Mouse (Mus musculus): ENCODE measurements around the gene Corin. TPM values are rescaled to one million over a fixed set of nuclear protein-coding genes. Genes with fewer than 3 reads are reported as not detected.

Gene Corin
- total RNA-seq, 2 experiments from 2014 or later = 0.17 TPM; not detected in 1

DNA sequence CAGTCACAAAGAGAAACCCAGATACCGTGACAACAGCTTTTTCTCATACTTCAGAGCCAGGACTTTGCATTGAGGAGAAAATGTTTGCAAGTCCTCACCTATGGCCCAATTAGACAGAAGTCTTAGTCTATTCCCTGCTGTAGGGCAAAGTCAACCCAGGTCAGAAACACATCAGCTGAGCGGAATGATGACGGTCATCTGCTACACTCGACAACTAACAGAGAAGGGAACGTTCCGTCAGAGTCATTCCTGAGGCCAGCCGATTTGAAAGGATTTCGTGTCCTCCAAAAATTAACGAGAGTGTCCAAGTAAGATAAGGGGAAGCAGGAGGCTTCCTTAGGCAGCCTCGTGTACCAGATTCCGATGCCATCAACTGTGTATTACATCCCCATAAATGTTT is 58.2 kb downstream of the Corin start:
- intact Hi-C loops (cut with DNase I) = no loop called here
- DNase-seq = no peak

DNA sequence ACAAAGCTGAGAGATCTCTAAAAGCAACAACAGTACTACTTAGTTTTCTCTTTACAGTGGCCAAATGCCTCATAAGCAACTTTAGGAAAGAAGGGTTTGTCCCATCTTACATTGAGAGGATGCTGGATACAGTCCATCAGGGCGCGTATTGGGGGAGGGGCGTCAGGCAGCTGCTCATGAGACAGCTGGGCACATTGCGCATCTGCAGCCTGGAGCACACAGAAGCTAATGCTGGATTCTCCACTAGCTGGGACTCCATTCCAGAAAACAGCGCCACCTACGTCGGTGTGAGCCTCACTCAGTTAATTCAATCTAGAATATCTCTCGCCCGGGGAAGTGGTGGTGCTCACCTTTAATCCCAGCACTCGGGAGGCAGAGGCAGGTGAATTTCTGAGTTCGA is 60.3 kb downstream of the Corin start:
- DNase-seq = no peak
- intact Hi-C loops (cut with DNase I) = no loop called here

DNA sequence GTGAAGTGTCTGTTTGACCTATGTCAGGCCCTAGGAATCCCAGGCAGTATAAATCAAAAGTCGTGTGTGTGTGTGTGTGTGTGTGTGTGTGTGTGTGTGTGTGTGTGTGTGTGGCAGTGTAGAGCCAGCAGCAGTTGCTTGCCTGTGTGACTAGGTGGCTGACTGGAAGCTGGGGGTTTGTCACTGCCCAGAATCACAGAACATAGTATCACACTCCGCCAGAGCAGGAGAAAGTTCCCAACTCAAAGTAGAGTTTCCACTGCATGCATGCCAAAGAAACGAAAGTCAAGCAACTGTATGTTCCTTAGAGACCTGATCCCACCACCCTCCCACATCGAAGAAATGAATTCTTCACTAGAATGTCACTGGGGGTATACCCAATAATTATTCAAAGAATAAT is 61.3 kb downstream of the Corin start:
- DNase-seq = no peak
- intact Hi-C loops (cut with DNase I) = no loop called here

DNA sequence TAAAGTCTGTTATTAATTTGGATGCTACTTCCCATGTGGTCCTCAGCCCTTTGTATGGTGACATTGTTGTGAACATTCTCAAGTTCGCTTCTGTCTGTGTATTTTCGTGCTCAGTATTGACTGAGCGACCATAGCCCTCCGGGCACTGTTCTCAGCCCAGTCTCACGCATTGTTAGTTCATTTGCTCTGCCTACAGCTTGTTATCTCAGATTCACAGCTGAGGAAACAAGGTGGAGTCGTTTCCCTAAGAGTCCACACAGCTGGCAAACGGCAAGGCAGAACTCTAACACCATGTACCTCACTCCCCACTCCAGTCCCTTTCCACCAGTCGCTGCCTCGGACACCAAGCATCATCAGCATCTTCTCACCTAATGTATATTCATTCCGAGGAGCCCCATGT is 63.1 kb downstream of the Corin start:
- DNase-seq = no peak
- intact Hi-C loops (cut with DNase I) = no loop called here

DNA sequence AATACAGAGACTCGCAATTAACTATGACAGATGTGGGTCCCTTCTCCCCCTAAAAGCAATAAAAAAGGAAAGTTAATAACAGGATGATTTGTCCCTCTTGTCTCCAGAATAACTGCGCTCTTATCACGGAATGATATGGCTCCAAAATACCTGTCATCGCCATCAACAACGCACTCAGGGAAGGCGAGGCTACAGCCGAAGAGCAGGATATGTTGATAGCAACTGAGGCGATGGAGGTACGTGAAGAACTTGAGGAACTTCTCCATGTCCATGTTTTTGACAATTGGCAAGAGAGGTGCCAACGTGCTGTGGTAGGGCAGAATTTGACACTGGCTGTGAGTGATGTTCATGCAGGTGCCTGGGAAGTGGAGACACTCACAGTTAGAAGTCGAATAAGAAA is 69.2 kb downstream of the Corin start:
- intact Hi-C loops (cut with DNase I) = no loop called here
- DNase-seq = no peak

DNA sequence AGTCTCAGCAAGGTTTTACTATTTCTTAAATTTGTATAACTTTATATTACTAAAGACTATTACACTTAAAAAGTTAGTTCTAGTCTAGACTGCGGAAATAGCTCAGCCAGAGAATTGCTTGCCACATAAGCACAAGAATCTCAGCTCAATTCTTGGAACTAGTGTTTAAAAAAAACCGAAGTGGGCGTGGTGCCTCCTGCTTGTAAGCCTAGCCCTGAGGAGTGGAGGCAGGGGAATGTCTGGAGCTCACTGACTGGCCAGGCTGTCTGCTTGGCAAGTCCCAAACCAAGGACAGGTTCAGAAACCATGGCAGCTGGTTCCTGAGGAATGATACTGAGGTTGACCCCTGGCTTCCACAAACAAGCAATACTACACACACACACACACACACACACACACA is 72.4 kb downstream of the Corin start:
- intact Hi-C loops (cut with DNase I) = no loop called here
- DNase-seq = no peak

DNA sequence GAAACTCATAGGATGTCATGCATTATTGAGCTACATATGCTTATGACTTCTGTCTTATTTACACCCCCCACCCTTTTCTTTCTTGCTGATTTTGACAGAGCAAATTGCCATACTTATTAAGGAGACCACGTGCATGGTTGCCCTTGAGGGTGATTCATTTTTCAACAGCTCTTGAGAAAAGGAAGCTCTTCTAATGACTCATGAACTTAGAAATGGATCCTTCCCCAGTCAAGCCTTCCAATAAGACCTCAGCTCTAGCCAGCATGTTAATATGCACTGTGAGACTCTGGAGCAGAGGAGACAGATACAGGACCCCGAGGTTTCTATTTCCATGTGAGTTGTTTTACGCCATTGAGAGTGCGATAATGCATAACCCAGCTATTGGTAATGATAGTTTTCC is 76.7 kb downstream of the Corin start:
- no peak for DNase-seq
- intact Hi-C loops (cut with DNase I) = no loop called here

DNA sequence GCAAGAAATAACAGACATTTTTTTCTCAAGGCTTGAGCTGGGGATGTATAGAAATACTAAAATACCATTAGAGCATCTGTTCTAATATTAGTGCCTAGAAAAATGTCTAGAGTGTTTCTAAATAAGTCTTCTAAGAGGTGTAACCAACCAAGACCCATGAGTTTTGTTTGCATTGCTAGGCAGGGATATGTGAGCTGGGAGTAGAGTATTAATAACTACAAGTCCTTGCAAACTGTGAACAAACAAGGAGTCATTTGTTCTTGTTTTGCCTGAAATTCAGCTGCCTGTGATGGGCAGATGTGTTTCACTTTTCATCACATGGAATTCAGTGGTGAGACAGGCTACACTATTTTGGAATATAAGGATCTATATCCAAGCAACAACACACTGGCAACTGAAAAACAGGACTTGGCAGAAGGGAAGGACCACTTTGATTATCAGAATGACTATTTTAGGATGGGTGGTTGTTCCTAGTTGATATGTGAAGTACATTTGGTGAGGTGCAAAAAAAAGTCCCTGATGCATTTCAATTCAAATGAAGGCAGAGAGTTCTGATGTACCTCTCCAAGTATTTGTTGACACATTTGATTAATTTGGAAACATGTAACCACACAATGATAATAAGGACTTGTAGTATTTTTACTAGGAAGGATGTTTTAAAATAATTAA is 78.8 kb downstream of the Corin start:
- no peak for DNase-seq
- intact Hi-C loops (cut with DNase I) = no loop called here

DNA sequence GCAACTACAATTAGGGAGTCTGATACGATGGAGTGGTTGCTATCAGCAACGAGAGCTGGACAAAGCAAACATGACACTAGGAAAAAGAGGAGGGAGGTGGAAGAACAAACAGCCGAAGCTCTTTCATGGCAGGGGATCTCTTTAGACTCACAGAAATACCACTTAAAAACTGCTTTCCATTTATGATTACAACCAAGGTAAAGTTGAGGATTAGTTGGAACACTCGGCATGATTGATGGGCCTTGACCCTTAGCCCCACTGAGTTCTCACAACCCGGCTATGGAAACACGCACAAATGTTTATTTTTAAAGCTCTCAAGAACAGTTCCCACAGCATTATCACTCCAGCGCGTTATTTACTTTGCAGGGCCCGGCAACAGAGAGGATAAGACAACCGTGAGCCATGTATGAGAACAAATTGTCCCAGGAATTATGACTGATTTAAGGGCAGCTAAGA is 92.4 kb downstream of the Corin start:
- intact Hi-C loops (cut with DNase I) = no loop called here
- no peak for DNase-seq

DNA sequence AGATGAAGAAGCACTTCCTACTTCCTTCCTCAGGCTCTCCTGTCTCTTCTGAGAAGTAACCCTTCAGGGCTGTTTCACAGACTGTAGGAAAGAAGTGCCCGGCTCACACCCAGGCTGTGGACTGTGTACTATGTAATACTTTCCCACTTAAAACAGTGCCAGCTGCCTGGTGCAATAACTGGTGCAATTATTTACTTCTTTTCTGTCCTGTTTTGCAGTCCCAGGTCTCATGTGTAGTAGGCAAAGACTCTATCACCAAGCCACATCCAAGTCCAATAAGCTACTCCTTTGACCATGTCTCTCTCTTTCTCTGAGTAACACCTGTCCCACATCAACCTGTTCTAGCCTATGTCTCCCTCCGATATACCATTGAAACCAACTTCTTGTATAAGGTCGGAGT is 93.4 kb downstream of the Corin start:
- no peak for DNase-seq
- intact Hi-C loops (cut with DNase I) = no loop called here

DNA sequence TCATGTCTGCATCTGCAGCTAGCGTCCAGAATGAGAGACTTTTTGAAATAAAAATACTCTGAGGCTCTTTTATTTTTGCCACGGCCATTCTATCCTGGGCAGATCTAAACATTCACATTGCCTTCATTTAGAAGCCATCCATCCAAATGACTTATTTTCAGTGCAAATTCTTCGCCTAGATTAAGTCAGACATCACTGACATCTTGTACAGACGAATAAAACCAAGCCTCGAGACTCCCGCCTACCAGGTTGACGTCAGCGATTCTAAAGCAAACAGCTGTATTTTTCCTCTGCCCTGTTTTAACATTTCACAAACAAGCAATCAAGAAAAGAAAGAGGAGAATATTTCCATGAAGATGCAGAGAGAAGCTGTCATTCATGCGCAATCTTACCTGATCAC is 100.9 kb downstream of the Corin start:
- no peak for DNase-seq
- intact Hi-C loops (cut with DNase I) = no loop called here

DNA sequence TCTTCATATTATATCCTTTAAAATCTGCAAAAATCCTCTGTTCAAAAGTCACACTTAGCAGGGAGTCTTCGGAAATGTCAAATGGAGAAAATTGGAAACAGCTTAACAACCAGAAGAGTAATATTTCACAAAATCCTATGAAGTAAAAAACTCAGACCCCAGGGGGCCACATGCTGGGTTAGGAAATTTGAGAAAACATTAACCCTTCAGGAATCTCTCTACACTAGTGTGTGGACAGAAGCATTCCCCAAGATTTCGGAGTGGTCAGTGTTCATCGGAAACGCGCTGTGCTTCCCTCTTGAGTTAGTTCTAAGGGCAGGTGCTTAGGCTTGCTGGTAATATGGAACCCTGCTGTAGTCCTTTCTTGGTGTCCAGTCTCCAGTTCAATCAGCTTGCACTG is 101.4 kb downstream of the Corin start:
- intact Hi-C loops (cut with DNase I) = no loop called here
- no peak for DNase-seq

DNA sequence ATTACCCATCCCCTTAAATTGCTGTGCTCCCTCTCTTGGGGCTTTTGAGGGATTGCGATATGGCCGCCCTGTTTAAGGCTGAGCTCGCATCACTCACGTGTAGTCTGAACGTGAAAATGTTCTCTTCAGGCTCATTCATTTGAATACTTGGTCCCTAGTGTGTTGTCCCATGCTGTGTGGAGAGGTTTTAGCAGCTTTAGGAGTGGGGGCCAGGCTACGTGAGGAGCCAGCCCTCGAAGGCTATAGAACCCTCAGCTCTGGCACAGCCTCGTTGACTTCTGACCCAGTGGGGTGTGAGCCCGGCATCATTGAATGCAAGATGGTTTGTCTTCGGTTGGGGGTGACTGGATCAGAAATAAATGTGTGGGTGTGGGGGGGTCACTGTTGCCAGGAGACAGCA is 102.5 kb downstream of the Corin start:
- no peak for DNase-seq
- intact Hi-C loops (cut with DNase I) = no loop called here

DNA sequence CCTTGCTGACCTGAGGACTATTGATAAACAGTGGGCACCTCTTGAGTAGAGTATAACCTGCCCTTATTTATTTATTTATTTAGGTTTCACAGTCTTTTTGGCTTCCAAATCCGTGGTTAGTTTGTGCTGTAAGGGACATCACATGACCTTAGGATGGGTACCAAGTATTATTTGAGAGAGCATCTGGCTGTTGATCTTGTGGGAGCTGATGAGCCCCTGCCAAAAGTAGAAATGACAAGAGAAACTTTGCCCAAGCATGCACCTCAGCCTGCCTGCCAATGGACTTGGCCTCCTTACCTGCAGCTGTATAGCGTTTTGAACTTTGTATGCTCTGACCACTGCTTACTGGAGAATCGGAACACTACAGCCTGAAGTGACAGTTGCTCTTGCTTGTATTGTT is 103.0 kb downstream of the Corin start:
- no peak for DNase-seq
- intact Hi-C loops (cut with DNase I) = no loop called here

DNA sequence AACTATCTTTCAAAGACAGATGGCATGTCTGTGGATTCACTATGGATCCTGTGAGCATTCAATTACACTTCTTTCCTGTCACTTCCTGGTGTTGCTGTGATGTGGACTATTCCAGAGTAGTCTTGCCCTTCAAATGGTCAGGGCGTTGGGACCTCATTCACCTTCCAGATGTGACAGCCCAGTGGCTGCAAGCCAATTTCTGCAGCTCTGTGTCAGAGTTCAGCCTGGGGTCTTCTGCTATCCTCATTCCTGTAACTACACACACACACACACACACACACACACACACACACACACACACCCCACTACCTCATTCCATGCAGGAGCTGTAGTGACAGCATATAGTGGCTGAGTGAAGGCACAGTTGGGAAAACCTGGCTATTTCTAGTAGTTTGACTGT is 122.1 kb downstream of the Corin start:
- no peak for DNase-seq
- intact Hi-C loops (cut with DNase I) = no loop called here

DNA sequence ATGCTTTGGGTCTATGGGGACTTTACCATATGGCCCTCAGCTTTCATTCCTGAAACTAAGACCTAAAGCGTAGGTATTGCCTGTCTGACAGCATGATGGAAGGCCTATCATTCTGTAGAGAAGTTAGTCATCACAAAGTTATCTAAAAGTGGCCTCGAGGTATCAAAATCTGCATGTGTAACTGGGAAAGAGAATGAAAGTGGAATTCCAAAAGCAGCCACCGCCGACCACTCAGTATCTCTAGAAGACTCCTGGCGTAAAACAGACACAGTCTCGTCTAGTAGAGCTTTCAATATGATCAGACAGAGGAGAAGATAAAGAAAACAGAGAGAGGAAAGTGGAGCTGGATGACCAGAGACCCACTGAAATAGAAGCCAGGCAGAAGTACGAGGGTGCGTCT is 123.7 kb downstream of the Corin start:
- intact Hi-C loops (cut with DNase I) = no loop called here
- DNase-seq = no peak

DNA sequence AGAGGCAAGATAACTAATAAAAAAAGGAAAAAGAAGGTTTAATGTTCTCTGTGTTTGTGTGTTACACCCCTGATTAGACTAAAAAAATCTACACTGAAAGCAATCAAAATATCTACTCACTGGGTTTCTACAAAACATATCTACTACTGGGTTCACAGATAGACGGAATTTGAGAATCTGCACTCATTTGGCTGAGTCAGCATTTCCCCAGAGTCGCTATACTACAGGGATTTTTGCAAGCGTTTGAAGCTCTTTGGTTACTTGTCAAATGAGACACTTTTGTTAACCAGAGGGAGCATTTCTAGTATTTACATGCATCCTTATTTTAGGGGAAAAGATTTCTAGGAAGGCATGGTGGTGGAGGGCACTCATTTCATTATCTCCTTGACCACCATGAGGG is 136.3 kb downstream of the Corin start:
- DNase-seq = no peak
- intact Hi-C loops (cut with DNase I) = no loop called here

DNA sequence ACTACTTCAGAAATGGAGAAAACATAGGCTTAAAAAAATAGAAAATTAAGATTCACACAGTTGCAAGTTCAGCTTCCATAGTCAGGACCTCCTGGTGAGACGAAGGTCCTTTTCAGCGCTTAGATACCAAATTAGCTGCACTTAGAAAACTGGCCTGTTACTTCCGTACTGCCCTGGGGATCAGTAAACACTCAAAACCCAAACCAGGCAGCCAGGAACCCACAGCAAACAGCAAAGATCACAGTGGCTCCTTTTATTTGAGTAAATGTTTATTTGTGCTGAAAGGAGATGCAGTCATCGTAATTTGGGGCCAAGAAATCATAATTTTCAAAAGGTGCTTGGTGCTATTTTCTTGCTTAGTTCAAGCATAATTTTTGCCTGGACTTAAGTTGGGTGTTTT is 138.5 kb downstream of the Corin start:
- intact Hi-C loops (cut with DNase I) = no loop called here
- DNase-seq = no peak

DNA sequence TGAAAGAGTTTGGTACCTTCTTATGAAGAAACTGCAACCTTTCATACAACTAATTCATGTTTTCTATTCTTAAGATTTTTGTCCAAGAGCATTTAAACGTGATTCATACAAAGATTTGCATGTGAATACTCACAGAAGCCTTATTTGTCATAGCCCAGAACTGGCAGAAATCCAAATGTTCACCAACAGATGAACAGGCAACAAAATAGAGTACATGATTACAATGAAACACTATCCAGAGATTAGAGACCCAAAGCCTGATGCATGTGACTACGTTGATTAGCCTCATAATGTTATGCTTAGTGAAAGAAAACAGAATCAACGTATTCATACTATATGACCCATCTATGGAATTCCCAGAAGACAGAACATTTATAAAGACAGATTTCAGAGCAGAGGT is 140.4 kb downstream of the Corin start:
- DNase-seq = no peak
- intact Hi-C loops (cut with DNase I) = no loop called here

DNA sequence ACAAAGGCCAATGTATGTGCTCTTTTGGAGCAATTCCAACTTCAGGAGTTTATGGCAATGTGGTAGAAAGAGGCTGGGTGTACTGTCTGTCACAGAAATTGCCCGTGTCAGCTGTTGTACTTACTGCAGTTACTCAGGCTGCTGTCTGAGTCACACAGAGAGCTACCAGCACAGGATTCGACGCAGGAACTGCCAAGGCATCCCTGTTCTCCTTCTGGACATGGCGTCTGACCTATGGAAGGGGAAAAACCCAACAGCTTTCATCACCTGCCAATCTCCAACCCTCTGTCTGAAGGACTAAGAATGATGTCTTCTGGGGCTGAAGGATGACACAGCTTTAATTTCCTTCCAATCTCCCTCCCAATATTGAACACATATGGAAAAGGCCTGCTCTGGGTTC is 150.5 kb downstream of the Corin start:
- DNase-seq = no peak
- intact Hi-C loops (cut with DNase I) = loop anchor here (5.0 to 10.0 kb wide), 2 partner anchors 151 to 249 kb away; partner anchors contain the start of gene Corin

DNA sequence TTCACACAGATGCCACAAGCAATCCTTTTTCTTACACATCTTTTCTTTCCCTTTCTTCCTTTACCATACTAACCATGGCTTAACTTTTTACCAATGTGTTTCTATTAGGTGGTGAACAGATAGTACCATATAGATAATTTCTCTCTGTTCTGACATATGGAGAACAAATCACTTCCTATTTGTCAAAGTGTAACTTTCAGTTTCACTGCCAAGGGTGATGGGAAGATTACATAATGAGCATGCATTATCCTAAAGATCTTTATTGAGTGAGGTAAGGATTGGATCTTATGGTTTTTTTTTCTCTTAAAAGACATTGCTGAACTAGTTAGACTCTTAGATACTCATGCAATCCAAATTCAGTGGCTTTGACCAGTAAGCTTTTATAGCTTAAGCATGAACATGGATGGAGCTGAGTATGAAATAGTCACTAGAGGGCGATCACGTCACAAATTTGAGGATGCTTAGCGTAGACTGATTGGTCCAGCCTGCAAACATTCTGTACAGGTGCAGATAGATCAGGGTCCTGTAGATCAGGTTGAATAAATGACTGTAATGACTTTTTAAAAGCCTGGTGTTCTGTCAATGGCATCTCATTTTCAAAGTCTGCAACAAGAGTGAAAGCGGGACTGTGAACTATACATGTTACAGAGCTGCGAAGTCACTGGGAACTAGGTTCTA is 154.1 kb downstream of the Corin start:
- DNase-seq = no peak
- intact Hi-C loops (cut with DNase I) = loop anchor here (5.0 to 10.0 kb wide), 2 partner anchors 155 to 252 kb away; partner anchors contain the start of gene Corin

DNA sequence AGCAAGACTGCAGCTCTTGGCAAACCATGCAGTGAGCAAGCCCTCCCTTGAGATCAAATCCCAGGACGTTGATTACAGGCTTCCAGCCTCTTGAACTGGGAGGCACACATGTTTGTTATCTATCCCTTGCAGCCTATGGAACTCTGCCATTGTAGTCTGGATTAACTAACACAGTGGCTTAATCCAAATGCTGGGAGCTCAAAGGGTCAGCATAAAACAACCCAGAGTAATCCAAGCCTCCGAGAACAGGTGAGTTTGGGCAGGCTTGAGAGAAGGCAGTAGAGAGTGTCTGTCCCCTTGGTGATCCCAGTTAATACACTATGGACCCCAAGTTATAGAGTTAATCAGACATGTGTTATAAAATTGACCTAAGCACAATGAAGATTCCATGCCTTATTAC is 155.7 kb downstream of the Corin start:
- intact Hi-C loops (cut with DNase I) = no loop called here
- no peak for DNase-seq

DNA sequence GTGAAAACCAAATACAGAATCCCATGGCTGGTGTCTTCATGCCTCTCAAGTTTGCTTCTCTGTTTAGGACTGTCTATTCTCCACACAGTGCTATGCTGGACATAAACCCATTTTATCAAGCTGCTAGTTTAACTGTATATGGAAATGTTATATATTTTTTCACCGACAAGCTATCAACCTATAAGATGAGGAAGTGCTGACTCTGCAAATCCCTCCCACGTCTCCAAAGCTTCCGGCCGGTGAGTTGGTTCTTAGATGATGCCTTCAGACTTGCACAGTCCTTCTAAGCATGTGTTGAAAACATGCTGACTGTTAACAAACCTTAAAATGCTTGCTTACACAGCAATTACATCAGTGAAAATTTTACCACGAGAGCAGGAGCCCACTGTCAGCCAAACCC is 168.4 kb downstream of the Corin start:
- no peak for DNase-seq
- intact Hi-C loops (cut with DNase I) = no loop called here

Measured in gastrocnemius, postnatal 36 days (tissue).